Mouse (Mus musculus): ENCODE results near the gene Txndc2.

DNA sequence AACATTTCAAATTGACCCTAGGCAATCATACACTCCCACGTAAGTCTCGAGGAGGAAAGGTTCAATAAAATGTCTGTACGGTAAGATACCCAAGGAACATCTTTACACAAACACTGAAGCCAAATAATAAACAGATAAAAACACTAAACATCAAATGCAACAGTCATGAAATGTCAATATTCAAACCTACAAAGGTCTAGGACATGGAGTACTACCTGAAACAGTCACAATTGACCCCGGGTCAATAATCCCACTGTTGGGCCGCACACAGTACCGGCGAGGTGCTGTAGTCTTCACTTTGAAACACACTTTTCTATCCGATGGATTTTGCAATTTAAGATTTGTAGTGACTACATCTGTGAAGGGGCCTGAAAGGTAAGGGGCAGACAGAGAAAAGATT, 47.3 kb downstream of the Txndc2 start:
- TF ChIP-seq GATA1 (IDR thresholded peaks at IDR 0.05; ENCODE audit: low read length) = no peak
- TF ChIP-seq TAL1 (IDR thresholded peaks at IDR 0.05; ENCODE audit: low read length) = no peak

All from erythroblast, embryonic 14.5 days (primary cell).